Mouse (Mus musculus): ENCODE measurements around the gene Sprr2a2. TPM values are rescaled to one million over a fixed set of nuclear protein-coding genes. Genes with fewer than 3 reads are reported as not detected.
"Not testable (repeated sequence)": the region's sequence is repeated elsewhere in the genome, so short reads cannot be mapped to it uniquely, and the experiment has no call there.

Gene Sprr2a2
- total RNA-seq, 2 experiments from 2014 or later: 1.6 TPM; not detected in 1

- not testable (repeated sequence) for DNase-seq (ENCODE audit: low spot score in 2 of 2)
These were observed 57.8 kb downstream of the Sprr2a2 start for GRCm38 (mm10) chr3:92273504-92273903.

DNA sequence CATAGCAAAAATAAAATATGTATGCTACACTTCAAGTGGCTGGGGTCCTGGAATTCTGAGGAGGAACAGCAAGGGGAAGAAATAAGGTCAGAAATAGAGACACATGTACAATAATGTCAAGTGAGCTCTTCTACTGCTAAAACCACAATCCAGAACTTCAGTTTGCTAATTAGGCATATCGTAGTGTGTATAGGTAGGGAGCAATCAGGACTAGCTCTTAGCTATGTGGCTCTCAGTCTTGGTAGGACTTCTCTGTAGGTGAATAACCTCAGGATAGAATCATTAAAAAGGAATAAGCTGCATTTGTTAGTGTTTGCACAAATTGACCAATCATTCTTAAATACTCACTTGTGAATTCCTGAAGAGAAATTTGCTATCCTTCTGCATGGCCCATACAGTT lies 58.3 kb downstream of the Sprr2a2 start:
- not testable (repeated sequence) for DNase-seq (ENCODE audit: low spot score in 2 of 2)

GRCm38 (mm10) chr3:92279663-92280062 lies 63.9 kb downstream of the Sprr2a2 start:
- DNase-seq (ENCODE audit: low spot score in 2 of 2): not testable (repeated sequence)

DNA sequence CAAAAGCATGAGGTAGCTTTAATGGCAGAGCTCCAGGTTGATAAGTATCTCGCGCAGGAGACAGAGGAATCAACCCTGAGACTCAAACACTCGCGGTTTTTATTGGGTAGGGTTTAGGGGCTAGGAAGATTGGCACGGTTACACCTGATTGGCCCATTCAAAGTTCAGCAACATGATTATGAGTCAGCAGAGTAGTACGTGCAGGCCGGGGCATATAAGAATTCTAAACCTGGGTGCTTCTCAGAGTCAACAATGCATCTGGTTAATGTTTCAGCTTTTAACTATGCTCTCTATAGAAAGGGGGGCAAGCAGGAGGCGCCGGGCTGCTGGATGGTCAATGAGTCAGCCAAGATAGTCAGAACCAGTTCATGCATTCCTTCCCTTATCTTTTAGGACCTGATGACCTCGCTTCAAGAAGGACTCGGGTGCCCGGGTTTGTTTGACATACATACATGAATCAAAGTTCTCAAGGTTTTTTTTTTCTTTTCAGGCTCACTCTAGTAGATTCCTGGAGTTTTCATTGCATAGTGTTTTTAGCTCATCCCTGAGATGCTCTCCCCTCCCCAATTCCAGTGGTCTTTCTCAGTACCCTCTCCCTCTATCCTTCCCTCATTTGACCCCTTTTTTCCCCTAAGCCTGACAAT lies 65.4 kb downstream of the Sprr2a2 start:
- DNase-seq (ENCODE audit: low spot score in 2 of 2): not testable (repeated sequence)

DNA sequence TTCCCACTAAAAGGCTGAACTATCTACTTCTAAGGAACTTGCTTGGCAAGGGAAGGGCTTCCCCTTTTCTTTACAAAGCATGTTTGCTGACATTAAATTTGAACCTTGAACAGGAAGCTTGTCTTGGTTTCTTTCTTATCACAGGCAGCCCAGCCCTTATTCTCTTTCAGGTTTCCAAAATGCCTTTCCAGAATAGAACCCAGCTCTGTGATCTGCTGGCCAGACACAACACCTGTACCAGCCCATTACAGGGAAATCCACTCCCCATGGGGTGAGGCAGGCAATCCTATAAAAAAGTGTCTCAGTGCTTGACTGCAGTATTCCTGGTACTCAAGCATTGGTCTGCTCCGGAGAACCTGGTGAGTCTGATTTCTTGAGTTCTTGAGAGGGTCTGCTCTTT lies 69.4 kb downstream of the Sprr2a2 start, which contains the start of gene Sprr2a3:
Gene Sprr2a3 (plus strand): TSS at position 317 of the 400 bp plus-strand sequence.
- DNase-seq (ENCODE audit: low spot score in 2 of 2): not testable (repeated sequence)

DNA sequence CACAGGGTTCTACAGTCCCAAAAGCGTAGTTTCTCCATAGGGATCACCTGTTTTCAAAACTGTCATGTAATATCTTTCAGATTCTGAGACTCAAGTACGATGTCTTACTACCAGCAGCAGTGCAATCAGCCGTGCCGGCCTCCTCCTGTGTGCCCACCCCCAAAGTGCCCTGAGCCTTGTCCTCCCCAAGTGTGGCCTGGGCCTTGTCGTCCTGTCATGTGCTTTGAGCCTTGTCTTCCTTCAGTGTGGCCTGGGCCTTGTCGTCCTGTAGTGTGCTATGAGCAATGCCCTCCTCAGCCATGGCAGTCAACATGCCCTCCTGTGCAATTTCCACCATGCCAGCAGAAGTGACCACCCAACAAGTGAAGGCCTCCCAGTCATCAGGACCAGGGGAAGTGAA lies 72.8 kb downstream of the Sprr2a2 start:
- not testable (repeated sequence) for DNase-seq (ENCODE audit: low spot score in 2 of 2)

Other genes starting within 250 kb of the Sprr2a2 start
- not detected for gene Pglyrp3, start 201.3 kb upstream of the Sprr2a2 start, total RNA-seq (2021)
- under 1 TPM in 1 of 2 experiments, not detected in 1; 0.44 TPM for gene Lor, start 132.8 kb upstream of the Sprr2a2 start, total RNA-seq (2021)
- not detected for gene Prr9, start 92.0 kb upstream of the Sprr2a2 start, total RNA-seq (2021)
- gene Lelp1, start 73.2 kb upstream of the Sprr2a2 start, total RNA-seq (2021): not detected
- not detected for gene Sprr2a1, start 121 bp upstream of the Sprr2a2 start, total RNA-seq (2021)
- not detected for gene Sprr2a3, start 69.5 kb downstream of the Sprr2a2 start, total RNA-seq (2021)
- not detected for gene Sprr2b, start 100.7 kb downstream of the Sprr2a2 start, total RNA-seq (2021)
- not detected for gene Sprr2d, start 123.2 kb downstream of the Sprr2a2 start, total RNA-seq (2021)
- gene Sprr2e, start 136.2 kb downstream of the Sprr2a2 start, total RNA-seq (2021): not detected
- not detected for gene Sprr2f, start 149.3 kb downstream of the Sprr2a2 start, total RNA-seq (2021)
- gene Sprr2h, start 169.8 kb downstream of the Sprr2a2 start, total RNA-seq (2021): not detected
- not detected for gene Sprr2i, start 192.1 kb downstream of the Sprr2a2 start, total RNA-seq (2021)
- not detected for gene Sprr2j-ps, start 202.2 kb downstream of the Sprr2a2 start, total RNA-seq (2021)
- gene Gm9774, start 213.5 kb downstream of the Sprr2a2 start, total RNA-seq (2021): 1 to 10 TPM; 3.7 to 4.1 TPM
- not detected for gene Sprr2k, start 216.7 kb downstream of the Sprr2a2 start, total RNA-seq (2021)
- not detected for gene Sprr1b, start 222.9 kb downstream of the Sprr2a2 start, total RNA-seq (2021)
- gene Sprr3, start 242.8 kb downstream of the Sprr2a2 start, total RNA-seq (2021): not detected